Mouse (Mus musculus) stomach, postnatal 0 days (tissue): ENCODE data around the gene 0610037L13Rik.

Experiments
- CTCF ChIP-seq: IDR thresholded peaks from 2 replicates; pipeline ENCODE4 v1.5.1; 2016; ENCODE audit warnings: antibody characterized with exemption, low read depth, mild to moderate bottlenecking, moderate library complexity
- EP300 ChIP-seq: optimal IDR thresholded peaks from 2 replicates; pipeline ENCODE3; 2016; ENCODE audit warnings: antibody characterized with exemption

- TF ChIP-seq EP300: no peak
- TF ChIP-seq CTCF: no peak
Measured at GRCm38 (mm10) chr4:107935254-107935653, 45.6 kb downstream of the 0610037L13Rik start.
